Mouse (Mus musculus): ENCODE measurements around the gene Epb41l2.

The Epb41l2 gene

GRCm38 (mm10) chr10:25434358-25435044, 74.9 kb downstream of the Epb41l2 start:
- DNase-seq (ENCODE audit: low spot score in 2 of 2), result no peak

DNA sequence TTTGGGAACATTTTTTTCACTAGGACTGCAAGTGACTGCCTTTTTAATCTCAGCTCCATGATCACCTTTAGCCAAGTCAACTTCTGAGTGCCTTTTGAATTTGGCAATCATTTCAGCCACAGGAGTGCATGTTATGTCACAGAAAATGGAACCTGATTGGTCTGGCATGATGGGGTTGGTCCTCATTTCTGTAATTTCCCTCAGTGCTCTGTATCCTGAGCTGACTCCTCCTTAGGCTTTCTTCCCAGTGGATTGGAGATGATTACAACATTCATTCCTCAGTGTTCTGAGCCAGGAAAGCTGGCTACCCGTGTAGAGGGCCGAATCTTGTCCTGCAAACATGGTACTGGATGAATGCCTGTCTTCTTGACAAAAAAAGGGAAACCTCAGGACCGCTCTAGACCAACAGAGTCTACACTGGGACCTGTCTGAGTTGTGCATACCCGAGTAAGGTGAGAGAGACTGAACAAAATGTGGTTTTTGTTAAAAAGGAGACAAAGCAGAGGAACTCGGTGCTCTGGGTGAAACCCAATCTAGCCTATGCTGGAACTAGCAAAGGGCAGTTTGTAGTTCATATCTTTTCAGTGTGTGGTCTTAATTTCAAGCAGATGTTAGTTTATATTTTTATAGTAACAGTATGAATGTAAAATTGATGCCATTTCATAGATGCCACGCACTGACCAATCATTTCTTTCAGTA, 77.3 kb downstream of the Epb41l2 start:
- DNase-seq (ENCODE audit: low spot score in 2 of 2), result no peak

DNA sequence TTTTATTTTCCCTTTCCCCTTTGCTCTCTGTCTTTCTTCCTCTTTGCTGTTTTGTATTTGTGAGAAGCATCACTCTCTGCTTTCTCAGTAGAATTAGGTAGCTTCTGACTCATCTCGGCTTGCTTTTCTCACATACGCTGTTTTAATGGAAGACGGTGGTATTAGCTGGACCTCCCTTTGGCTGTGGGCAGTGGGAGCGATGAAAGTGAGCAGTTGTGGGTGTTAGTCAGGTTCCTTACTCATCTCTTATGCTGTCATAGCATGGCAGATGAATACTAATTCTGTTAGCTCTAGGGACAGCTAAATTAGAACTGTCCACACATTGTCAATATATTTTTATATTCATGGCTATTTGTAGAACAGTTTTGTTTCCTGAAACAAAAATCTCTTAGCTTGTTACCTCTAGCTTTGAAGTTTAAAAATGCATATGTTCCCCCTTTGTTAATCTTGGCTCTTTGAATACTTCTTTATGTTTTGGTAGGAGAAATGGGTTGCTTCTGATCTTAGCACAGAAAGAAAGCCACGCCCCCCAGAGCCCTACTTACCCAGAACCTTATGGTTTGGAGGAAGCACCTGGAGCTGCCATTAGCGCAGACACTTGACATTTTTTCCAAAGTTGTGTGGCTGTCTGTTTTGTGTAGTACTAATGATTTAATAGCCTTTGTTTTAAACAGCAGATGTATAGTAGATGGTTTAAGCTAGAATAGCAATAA, 78.1 kb downstream of the Epb41l2 start:
- DNase-seq (ENCODE audit: low spot score in 2 of 2), result peak in 1 of 2 experiments; percentile 65

DNA sequence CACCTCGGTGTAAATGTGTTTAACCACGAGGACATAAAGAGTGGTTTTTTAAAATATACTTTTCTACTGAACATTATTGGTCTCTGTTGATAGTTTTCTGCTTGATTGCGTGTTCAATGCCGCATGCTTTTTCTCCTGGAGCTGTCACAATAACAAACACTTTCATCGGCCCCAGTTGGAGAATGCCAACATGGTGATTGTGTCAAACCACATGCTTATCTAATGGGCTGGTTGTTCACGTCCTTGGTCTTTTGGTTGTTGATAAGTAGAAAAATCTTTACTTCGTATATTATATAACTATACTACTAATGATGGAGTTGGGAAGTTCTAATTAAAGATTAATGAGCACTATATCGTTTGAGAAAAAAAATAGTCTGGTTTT, 78.7 kb downstream of the Epb41l2 start:
- no peak for DNase-seq (ENCODE audit: low spot score in 2 of 2)

DNA sequence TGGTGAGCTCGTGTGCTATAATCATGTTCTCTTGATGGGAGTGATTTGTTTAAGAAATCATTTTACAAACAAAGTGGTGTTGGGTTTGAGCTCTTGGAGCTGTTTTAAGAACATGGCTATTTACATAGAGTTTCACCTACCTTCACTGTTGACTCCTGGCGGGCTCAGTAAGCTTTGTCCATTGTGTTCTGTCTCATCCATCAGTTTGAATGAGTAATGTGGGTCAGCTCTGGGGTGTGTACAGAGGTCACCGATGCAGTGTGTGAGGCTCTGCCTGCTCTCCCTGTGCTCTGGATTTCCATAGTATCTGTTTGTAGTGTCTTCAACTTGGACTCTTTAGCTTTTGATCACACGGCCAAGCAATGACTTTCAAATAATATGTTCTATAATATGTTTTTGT, 79.6 kb downstream of the Epb41l2 start:
- DNase-seq (ENCODE audit: low spot score in 2 of 2), result no peak

GRCm38 (mm10) chr10:25439856-25440255, 80.3 kb downstream of the Epb41l2 start:
- DNase-seq (ENCODE audit: low spot score in 2 of 2), result no peak

DNA sequence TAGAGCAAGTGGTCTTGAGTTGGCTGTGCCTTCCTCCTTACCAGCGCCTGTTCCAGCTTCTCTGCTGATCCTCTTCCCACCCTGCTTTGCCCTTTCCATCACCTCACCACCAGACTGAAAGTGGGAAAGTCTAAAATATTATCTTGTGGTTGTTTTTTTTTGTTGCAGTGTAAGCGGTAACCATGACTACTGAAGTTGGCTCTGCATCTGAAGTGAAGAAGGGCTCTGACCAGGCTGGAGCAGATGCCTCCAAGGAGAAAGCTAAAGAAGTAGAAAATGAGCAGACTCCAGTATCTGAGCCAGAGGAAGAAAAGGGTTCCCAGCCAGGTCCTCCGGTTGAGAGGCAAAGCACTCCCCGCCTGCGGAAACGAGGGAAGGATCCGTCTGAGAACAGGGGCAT, 81.8 kb downstream of the Epb41l2 start:
- DNase-seq (ENCODE audit: low spot score in 2 of 2), result no peak

DNA sequence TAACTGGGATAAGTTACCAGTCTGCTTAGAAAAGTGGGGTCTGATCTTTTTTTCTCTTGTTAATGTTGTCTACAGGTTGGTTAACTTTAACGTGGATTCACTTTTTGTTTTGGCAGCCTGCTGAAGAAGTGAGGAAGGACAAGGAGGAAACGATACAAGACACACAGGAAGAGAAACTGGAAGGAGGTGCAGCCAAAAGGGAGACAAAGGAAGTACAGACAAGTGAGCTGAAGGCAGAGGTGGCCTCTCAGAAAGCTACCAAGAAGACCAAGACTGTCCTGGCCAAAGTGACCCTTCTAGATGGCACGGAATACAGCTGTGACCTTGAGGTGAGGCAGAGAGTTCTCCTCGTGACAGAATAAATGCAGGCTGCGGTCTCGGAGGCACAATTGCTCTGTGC, 84.0 kb downstream of the Epb41l2 start:
- DNase-seq (ENCODE audit: low spot score in 2 of 2), result no peak

- no peak for DNase-seq (ENCODE audit: low spot score in 2 of 2)
Observed at GRCm38 (mm10) chr10:25444198-25444783, 84.7 kb downstream of the Epb41l2 start.

DNA sequence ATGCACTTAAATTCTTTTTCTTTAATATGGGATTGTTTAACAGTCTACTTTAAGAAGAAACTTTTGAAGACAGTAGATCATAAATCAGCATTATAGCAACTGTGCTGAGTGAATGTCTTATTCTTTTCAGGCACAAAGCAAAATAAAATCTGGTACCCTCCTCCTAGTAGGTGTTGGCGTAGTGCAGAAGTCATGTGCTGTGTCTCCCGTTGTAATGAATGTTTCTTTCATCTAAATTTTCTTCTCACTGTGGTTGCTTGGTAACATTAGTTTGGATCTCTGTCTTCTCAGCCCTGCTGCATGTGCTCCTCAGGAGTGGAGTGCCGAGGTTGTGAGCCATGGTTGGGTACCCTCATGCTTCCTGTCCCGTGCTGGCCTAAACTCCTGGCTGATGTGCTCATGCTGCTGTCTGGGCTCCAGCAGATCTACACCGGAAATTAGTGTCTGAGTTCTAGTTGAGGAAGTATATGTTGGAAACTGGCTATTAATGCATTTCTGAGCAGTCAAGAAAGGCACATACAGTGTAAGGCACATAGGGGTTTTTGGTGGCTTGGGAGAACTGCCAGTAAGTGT, 87.4 kb downstream of the Epb41l2 start:
- no peak for DNase-seq (ENCODE audit: low spot score in 2 of 2)

DNA sequence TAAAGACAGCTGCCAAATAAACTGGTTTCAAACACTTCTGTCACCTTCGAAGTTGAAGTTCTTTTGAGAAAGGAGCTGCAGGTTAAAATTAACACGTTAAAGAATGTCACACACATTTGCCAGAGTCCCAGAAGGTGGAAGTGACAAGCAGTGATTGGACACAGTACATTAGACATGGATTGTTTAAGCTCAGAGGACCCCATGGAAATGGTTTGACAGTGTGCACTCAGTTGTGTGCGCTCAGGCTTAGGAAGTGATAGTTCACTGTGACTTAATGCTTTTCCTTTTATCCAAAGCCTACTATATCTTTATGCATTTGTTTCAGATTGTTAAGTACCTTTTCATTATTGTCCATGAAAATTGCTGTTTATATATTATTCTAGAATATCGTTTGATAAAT, 89.1 kb downstream of the Epb41l2 start:
- DNase-seq (ENCODE audit: low spot score in 2 of 2), result no peak

- no peak for DNase-seq (ENCODE audit: low spot score in 2 of 2)
Observed at GRCm38 (mm10) chr10:25449312-25450020, 89.9 kb downstream of the Epb41l2 start.

DNA sequence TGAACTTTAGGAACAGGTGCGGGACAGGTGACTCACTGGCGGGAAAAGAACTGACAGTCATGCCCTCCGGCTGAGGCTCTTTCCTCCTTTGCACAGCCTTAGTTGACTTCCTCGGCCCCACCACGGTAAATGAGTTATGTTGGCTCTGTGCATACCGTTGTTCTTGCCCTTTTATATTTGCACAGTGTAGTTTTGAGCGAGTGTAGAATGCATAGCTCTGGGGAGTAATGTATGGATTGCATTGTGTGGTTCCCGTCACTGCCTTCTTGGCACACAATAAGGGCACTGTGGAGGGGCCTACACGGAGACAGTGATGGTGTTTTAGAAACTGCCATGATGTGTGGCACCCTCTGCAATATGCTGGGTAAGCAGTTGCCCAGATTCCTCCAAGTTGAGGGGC, 93.6 kb downstream of the Epb41l2 start:
- DNase-seq (ENCODE audit: low spot score in 2 of 2), result no peak

GRCm38 (mm10) chr10:25453772-25454171, 94.2 kb downstream of the Epb41l2 start:
- no peak for DNase-seq (ENCODE audit: low spot score in 2 of 2)

DNA sequence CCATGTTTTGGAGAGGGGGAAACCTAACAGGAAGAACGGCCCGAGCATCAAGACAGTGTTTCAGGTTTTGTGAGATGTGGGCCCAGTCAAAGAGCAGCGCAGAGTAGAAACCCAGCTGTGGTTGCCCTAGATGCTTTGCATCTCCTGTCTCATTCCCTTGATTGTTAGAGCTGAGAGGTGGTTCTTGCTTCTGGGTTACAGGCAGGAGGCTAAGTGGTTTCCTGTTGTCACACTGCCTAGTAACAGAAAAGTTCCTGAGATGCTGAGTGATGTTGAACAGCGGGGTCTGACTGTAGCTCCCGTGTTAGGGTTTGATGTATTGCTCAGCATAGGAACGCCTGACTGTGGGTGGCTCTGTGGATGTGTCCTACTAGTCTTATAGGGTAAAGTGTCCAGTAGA, 97.5 kb downstream of the Epb41l2 start:
- DNase-seq (ENCODE audit: low spot score in 2 of 2), result no peak

DNA sequence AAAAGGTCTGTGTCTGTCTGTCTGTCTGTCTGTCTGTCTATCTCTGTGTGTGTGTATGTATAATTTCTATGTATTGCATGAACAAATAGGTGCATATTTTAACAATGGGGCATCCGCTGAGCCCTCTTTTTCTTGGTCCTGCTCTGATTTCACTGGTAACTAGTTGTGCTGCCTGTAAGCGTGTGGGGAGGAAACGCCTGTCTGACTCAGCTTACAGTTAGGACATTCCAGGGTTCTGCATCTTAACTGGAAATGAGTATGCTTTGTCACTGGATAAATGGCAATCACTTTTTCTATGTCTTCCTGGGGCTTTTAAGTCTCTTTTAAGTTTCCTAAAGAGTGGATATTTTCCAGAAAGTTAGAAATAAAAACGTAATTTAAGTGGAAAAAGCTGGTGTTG, 98.4 kb downstream of the Epb41l2 start:
- DNase-seq (ENCODE audit: low spot score in 2 of 2), result no peak

DNA sequence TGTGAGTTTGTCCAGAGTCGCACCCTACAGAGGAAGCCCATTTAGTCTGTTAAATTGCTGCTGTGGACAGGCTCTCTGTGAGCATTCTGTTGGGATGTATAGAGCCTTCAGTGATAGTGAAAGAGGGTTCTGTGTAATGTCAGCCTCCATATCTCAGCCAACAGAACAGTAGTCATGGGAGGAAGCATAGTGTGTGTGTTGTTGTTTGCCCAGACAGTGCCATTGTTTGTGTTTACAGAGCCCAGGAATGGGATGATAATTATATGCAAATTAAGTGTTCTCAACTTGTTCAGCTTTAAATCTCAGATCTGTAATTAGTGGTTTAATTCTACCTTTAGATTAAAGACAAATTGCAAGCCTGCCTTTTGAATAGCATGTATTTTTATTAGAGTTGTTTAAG, 102.2 kb downstream of the Epb41l2 start:
- no peak for DNase-seq (ENCODE audit: low spot score in 2 of 2)

DNA sequence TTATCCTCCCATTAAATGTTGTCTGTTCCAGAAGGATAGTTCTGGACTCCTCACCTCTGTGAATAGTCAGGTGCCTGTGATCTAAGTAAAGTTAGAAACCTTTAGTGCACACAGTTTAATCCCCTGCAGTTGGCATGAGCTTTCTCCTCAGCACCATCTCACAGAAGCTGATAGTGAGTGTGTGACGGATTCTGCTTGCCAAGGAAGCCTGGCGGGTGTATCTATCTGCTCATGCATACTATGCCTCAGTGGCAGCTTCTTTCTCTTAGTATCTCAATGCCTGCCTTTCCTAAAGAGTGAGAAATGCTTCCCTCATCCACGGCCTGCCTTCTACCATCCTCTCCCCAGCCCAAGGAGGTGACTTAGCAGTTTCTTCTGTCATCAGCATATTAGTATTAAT, 103.1 kb downstream of the Epb41l2 start:
- DNase-seq (ENCODE audit: low spot score in 2 of 2), result no peak

DNA sequence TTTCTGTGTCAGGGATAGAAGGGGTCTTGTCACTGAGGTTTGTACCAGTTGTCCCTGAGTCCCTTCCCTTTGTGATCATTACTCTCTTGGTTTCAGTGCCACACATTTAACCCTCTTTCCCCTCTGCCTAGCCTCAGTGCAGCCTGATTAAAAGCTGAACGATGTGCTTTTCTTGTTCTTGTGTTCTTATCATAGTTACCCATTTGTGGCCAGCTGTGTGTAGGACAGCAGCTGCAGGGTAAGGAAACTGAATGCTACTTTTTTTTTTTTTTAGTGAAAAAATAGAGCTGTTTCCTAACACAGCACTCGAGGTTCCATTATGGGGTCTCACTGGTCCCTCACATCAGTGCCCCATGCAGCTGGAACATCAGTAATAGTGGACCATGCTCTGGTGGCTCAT, 106.9 kb downstream of the Epb41l2 start:
- no peak for DNase-seq (ENCODE audit: low spot score in 2 of 2)

DNA sequence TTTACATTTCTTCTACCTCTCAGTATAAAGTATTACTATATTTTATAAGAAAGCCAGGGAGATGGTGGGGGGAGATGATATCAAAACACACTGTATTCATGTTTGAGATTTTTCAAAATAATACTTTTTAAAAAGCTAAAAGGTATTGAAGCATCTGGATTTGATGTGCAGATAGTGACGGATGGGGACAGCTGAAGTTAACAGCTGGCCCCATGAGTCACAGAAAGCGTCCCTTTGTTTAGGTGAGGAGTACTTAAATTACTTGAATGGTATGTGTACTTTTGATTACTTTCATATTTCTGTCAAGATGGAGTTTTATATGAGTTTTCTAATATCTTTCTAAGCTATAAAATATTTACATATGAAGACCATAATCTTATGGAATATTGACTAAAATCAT, 112.3 kb downstream of the Epb41l2 start:
- no peak for DNase-seq (ENCODE audit: low spot score in 2 of 2)

- DNase-seq (ENCODE audit: low spot score in 2 of 2), result no peak
Observed at GRCm38 (mm10) chr10:25479716-25480115, 120.1 kb downstream of the Epb41l2 start.

GRCm38 (mm10) chr10:25482791-25483190, 123.2 kb downstream of the Epb41l2 start:
- no peak for DNase-seq (ENCODE audit: low spot score in 2 of 2)

Measured in spleen, postnatal 10 days (tissue).